Mouse (Mus musculus): ENCODE results near the gene Ankrd2. TPM values are rescaled to one million over a fixed set of nuclear protein-coding genes. Genes with fewer than 3 reads are reported as not detected.
A peak's percentile ranks its signal among the peaks of the same experiment; 100 is the strongest.

The Ankrd2 gene
- polyA plus RNA-seq, 1 experiment = not detected

DNA sequence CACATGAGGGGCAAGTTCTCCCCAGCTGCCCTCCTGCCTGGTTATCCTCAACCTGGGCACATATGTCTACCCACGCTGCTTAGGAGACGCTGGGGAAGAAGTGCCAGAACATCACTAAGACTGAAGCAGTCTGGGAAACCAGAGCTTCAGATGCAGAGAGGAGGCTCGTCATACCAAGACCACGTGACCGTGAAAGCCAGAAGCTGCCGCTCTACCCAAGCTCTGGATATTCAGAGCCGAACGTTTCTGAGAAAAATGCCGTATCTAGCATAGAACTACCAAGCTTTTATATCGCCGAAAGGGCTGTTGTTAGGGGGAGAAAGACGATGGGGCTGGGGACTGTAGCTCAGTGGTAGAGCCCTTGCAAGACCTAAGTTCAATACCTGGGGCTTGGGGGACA, 2.5 kb downstream of the Ankrd2 start:
- no peaks in the 10 kb centered on the region for H3K36me3 ChIP-seq (ENCODE audit: control insufficient read depth)
- H3K4me3 ChIP-seq (replicated peaks) = no peak overlapping the region
- H3K9me3 ChIP-seq (ENCODE audit: control insufficient read depth, low read length) = no peaks in the 10 kb centered on the region
- H3K27me3 ChIP-seq (ENCODE audit: control insufficient read depth) = peaks cover 3% of the 10 kb centered on the region
- no peaks in the 10 kb centered on the region; the same call in 1 of the 2 replicates for H3K4me1 ChIP-seq (ENCODE audit: control insufficient read depth)
- no peak for TF ChIP-seq TAL1 (IDR thresholded peaks at IDR 0.05; ENCODE audit: low read length)
- no peak for TF ChIP-seq GATA1 (IDR thresholded peaks at IDR 0.05; ENCODE audit: low read length)

DNA sequence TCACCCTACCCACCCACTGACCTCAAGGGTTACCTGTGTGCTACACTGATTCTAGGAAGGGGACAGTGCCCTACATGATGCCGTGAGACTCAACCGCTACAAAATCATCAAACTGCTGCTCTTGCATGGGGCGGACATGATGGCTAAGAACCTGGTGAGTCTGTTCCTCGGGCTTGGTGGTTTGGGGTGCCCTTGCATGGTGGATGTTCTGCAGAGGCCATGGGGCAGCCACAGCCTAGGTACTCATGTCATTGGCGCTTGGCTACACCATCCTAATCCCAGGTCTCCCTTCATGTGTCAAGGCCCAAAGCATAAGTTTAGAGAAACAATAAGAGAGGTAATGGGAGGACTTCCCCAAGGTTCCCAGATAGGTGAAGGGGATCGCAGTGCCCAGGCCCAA, 8.2 kb downstream of the Ankrd2 start:
- H3K4me1 ChIP-seq (ENCODE audit: control insufficient read depth) = peaks cover 4% of the 10 kb centered on the region
- no peaks in the 10 kb centered on the region for H3K9me3 ChIP-seq (ENCODE audit: control insufficient read depth, low read length)
- H3K27me3 ChIP-seq (ENCODE audit: control insufficient read depth) = peaks cover 7% of the 10 kb centered on the region; the same call in 1 of the 2 replicates
- H3K4me3 ChIP-seq (replicated peaks) = no peak overlapping the region
- TF ChIP-seq GATA1 (IDR thresholded peaks at IDR 0.05; ENCODE audit: low read length) = no peak
- TF ChIP-seq TAL1 (IDR thresholded peaks at IDR 0.05; ENCODE audit: low read length) = no peak
- no peaks in the 10 kb centered on the region for H3K36me3 ChIP-seq (ENCODE audit: control insufficient read depth)

DNA sequence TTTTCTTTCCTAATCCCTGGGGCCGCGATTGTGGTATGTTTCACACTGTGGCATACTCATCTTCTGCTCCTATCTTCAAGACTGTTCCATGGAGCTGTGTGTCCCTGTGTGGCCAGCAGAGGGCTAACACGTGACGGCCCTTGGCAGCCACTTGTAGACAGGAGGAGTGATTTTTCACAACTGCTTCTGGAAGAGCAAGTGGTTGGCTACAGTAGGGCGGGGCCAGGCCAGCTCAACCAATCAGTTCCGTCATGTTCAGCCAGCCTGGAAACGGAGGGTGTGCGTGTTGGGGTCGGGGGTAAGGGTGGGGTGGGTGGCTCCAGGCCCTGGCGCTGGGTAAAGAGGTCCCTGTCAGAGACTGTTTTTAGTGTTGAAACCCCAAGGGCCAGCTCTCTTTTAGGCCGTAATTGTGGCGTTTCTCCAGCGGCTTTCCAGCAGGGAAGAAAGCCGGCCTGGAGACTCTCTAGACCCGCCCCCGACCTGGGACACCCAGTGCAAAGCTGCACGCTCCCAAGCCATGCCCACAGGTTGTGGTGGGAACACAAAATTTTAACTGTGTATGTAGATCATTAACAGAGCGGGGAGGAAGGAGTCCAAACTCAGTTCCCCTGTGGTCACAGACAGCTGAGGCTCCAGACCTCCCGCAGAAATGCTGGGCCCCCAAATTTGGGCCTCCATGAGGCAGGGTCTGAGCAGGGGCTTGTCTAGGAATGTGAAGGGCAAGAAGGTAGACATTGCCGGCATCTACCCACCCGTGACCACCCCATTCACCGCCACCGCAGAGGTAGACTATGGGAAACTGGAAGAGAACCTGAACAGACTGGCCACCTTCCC, 9.7 kb downstream of the Ankrd2 start, which contains the start of gene Hoga1:
Gene Hoga1 (plus strand): TSS at position 342 of the 834 bp plus-strand sequence.
- H3K4me3 ChIP-seq (replicated peaks) = peak within 1 kb of the TSS; percentile 28
- TF ChIP-seq TAL1 (IDR thresholded peaks at IDR 0.05; ENCODE audit: low read length) (no peak), GATA1 (IDR thresholded peaks at IDR 0.05; ENCODE audit: low read length) (no peak)

DNA sequence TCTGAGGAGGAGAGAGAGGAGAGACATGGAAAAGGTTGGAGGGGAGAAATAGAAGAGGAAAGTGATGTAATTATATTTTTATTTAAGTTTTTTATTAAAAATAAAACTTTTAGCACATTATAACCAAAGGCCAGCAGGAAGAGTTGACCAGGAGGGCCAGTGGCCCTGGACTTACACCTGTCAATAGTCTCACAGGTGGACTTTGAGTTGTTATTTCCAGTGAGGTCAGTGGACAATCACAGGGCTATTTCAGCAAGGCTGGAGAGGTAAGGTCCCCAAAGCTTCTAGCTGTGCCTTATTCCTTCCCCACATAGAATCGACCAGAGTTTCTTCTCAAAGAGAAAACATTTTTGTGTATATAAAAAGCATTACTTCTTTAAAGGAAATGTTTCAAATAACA, 14.5 kb downstream of the Ankrd2 start:
- Histone ChIP-seq H3K4me3 (replicated peaks) (no peak overlapping the region), H3K4me1 (ENCODE audit: control insufficient read depth) (peaks cover 3% of the 10 kb centered on the region), H3K27me3 (ENCODE audit: control insufficient read depth) (peaks cover 4% of the 10 kb centered on the region; the same call in 1 of the 2 replicates), H3K9me3 (ENCODE audit: control insufficient read depth, low read length) (no peaks in the 10 kb centered on the region), H3K36me3 (ENCODE audit: control insufficient read depth) (no peaks in the 10 kb centered on the region; the same call in 1 of the 2 replicates)
- no peak for TF ChIP-seq TAL1 (IDR thresholded peaks at IDR 0.05; ENCODE audit: low read length)
- TF ChIP-seq GATA1 (IDR thresholded peaks at IDR 0.05; ENCODE audit: low read length) = no peak

More for the DNA sequence above, 9.7 kb downstream of the Ankrd2 start, which contains the start of gene Hoga1:
- no peaks in the 10 kb centered on the region for H3K36me3 ChIP-seq (ENCODE audit: control insufficient read depth)
- peaks cover 4% of the 10 kb centered on the region for H3K4me1 ChIP-seq (ENCODE audit: control insufficient read depth)
- H3K27me3 ChIP-seq (ENCODE audit: control insufficient read depth) = peaks cover 4% of the 10 kb centered on the region; the same call in 1 of the 2 replicates
- H3K9me3 ChIP-seq (ENCODE audit: control insufficient read depth, low read length) = no peaks in the 10 kb centered on the region

DNA sequence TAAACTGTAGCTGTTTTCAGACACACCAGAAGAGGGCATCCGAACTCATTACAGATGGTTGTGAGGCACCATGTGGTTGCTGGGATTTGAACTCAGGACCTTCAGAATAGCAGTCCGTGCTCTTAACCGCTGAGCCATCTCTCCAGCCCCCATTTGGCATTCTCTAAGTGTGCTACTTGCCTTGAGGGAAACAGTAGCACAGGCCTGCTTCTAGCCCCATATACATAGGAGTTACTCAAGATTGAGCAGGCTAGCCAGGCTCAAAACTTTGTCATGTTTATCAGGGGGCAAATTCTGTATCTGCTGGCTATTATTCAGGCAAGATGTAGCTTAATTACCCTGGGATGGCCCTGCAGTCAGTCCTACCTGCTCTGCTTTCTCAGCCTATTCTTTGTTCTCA, 15.6 kb downstream of the Ankrd2 start:
- 0 out of 2 replicates have a peak, but pooled peaks cover 1% of the 10 kb centered on the region for H3K27me3 ChIP-seq (ENCODE audit: control insufficient read depth)
- no peak overlapping the region for H3K4me3 ChIP-seq (replicated peaks)
- H3K9me3 ChIP-seq (ENCODE audit: control insufficient read depth, low read length) = no peaks in the 10 kb centered on the region
- H3K36me3 ChIP-seq (ENCODE audit: control insufficient read depth) = no peaks in the 10 kb centered on the region; the same call in 1 of the 2 replicates
- TF ChIP-seq GATA1 (IDR thresholded peaks at IDR 0.05; ENCODE audit: low read length) (no peak), TAL1 (IDR thresholded peaks at IDR 0.05; ENCODE audit: low read length) (no peak)
- H3K4me1 ChIP-seq (ENCODE audit: control insufficient read depth) = no peaks in the 10 kb centered on the region

DNA sequence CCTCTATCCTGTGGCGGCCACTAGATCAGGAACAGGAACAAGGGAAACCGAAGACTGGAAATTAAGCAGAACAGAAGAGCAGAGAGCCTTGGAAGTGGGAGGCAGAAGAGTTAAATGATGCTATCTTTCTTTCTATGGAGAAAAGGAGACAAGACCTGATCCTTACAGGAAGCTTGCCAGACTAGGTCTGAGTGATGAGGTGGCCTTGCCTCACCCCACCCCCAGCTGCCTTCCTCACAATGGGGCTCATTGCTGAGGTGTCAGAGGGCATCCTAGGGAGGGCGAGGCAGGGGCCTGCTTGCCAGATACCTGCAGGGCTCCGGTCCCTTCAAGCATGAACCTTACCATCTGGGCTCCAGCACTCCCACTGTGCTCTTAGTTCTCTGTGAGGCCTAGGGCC, 16.1 kb downstream of the Ankrd2 start, which contains the start of gene 4933411K16Rik:
Gene 4933411K16Rik (plus strand): TSS at position 301 of the 400 bp plus-strand sequence.
- Histone ChIP-seq H3K4me3 (replicated peaks) (no peak within 1 kb of the TSS), H3K36me3 (ENCODE audit: control insufficient read depth) (no peaks in the 10 kb centered on the region; the same call in 1 of the 2 replicates), H3K4me1 (ENCODE audit: control insufficient read depth) (no peaks in the 10 kb centered on the region), H3K27me3 (ENCODE audit: control insufficient read depth) (0 out of 2 replicates have a peak, but pooled peaks cover under 1% of the 10 kb centered on the region), H3K9me3 (ENCODE audit: control insufficient read depth, low read length) (no peaks in the 10 kb centered on the region)
- no peak for TF ChIP-seq GATA1 (IDR thresholded peaks at IDR 0.05; ENCODE audit: low read length)
- no peak for TF ChIP-seq TAL1 (IDR thresholded peaks at IDR 0.05; ENCODE audit: low read length)

DNA sequence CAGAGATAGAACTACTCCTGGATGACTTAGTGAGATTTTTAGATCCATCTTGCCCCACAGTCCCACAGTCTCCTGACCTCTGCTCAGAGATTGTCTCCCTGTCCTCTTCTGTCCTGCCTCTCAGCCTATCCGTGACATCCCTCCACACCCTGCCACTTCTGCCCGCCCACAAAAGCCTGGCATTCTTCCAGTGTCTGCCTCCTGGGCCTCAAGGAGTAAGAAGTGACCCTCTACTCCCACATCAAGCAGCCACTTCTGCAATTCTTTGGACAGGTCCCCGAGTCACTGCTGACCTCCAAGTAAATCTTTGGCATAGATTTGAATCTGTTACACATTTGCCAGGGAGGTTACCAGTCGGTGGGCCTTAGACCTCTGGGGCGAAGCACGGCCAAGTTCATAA, 18.5 kb downstream of the Ankrd2 start:
- no peak overlapping the region for H3K4me3 ChIP-seq (replicated peaks)
- H3K27me3 ChIP-seq (ENCODE audit: control insufficient read depth) = 0 out of 2 replicates have a peak, but pooled peaks cover 2% of the 10 kb centered on the region
- TF ChIP-seq TAL1 (IDR thresholded peaks at IDR 0.05; ENCODE audit: low read length) = no peak
- TF ChIP-seq GATA1 (IDR thresholded peaks at IDR 0.05; ENCODE audit: low read length) = no peak
- no peaks in the 10 kb centered on the region; the same call in 1 of the 2 replicates for H3K36me3 ChIP-seq (ENCODE audit: control insufficient read depth)
- no peaks in the 10 kb centered on the region for H3K9me3 ChIP-seq (ENCODE audit: control insufficient read depth, low read length)
- H3K4me1 ChIP-seq (ENCODE audit: control insufficient read depth) = no peaks in the 10 kb centered on the region

DNA sequence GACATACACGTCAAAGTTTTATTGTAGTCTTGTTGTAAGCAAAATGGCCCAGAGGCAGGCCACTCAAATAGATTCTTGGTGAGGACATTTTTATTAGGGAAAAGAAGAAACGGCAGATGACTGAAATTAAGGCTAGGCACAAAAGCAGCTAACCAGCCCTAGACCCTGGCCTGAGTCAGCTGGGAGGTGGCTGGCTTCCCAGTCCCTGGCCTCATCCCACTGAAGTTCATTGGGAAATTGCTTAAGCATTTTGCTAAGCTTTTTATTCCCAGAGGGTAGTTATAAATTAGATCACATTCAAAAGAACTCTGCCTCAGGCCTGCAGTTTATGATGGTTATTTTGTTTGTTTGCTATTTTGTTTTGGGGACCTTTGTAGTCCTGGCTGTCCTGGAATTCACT, 20.1 kb downstream of the Ankrd2 start:
- Histone ChIP-seq H3K27me3 (ENCODE audit: control insufficient read depth) (peaks cover 2% of the 10 kb centered on the region; the same call in 1 of the 2 replicates), H3K4me3 (replicated peaks) (no peak overlapping the region), H3K36me3 (ENCODE audit: control insufficient read depth) (peaks cover 3% of the 10 kb centered on the region; the same call in 1 of the 2 replicates), H3K9me3 (ENCODE audit: control insufficient read depth, low read length) (no peaks in the 10 kb centered on the region), H3K4me1 (ENCODE audit: control insufficient read depth) (no peaks in the 10 kb centered on the region)
- no peak for TF ChIP-seq TAL1 (IDR thresholded peaks at IDR 0.05; ENCODE audit: low read length)
- TF ChIP-seq GATA1 (IDR thresholded peaks at IDR 0.05; ENCODE audit: low read length) = no peak
